Mouse (Mus musculus): ENCODE data around the gene Bysl. TPM values are rescaled to one million over a fixed set of nuclear protein-coding genes. Genes with fewer than 3 reads are reported as not detected.

Gene Bysl
- polyA plus RNA-seq, 1 experiment from 2014 or later: 24.5 TPM

DNA sequence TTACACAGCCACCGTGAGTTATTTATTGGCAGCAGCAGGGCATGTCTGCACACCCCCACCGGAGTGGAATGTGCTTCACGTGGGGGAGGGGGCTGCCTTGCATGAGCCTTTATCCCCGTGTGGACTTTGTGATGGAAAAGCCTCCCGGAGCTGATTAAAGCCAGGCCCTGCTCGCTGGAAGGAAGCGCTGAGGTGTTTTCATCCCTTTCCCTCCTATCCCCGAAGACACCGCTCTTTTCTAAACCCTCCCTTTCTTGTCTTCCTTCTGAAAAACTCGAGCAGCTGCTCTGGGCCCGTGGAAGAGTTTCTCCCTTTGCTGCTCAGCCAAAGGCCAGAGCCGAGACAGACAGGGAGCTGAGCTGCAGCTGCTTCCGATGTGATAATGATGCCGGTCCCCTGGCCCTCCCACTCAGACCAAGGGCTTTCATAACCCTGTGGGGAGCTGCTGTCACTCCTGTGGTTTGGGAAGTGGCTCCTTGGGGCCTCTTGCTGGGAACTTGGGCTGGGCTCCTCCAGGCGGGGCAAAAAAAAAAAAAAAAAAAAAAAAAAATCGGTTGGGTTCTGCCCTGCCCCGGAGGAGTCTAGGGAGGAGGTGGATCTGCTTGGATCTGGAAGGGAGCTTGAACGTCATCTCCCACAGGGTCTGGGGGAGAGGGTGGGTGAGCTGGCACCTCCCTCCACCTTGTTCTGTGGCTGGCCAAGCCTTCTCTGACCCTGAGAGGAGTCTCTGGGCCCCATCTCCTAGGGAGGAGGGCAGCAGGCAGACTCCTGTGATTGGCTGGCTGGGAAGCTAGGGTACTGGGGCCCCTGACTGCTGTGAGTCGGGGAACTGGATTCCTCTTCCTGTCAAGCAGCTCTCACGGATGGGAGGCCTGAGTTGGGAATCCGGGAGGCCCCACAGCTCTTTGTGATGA lies 15.8 kb downstream of the Bysl start:
- H3K36me3 ChIP-seq (ENCODE audit: insufficient read depth, low read length): peaks cover 20% of the 10 kb centered on the region
- WGBS: under 1% methylated on average over 21 of the region's 21 CpGs
- H3K9me3 ChIP-seq (ENCODE audit: low read length): no peaks in the 10 kb centered on the region
- H3K4me3 ChIP-seq (ENCODE audit: low read length): peak overlapping the region; percentile 95
- peak overlapping the region; percentile 97 for H3K27ac ChIP-seq (ENCODE audit: low read length)
- H3K4me1 ChIP-seq (ENCODE audit: insufficient read depth, low read length): peaks cover 53% of the 10 kb centered on the region
- H3K27me3 ChIP-seq (ENCODE audit: insufficient read depth, low read length): no peaks in the 10 kb centered on the region
- H3K9ac ChIP-seq (replicated peaks; ENCODE audit: low read length): peak overlapping the region; percentile 91
- peak overlapping the region; percentile 89 for H3K4me2 ChIP-seq (replicated peaks; ENCODE audit: low read depth, low read length)
- ATAC-seq (ENCODE audit: low FRiP score, low TSS enrichment): peak; percentile 80

- Histone ChIP-seq H3K4me3 (ENCODE audit: low read length) (peak overlapping the region; percentile 95), H3K27ac (ENCODE audit: low read length) (peak overlapping the region; percentile 97), H3K4me1 (ENCODE audit: insufficient read depth, low read length) (peaks cover 51% of the 10 kb centered on the region), H3K27me3 (ENCODE audit: insufficient read depth, low read length) (no peaks in the 10 kb centered on the region), H3K9me3 (ENCODE audit: low read length) (no peaks in the 10 kb centered on the region), H3K36me3 (ENCODE audit: insufficient read depth, low read length) (peaks cover 19% of the 10 kb centered on the region), H3K4me2 (replicated peaks; ENCODE audit: low read depth, low read length) (peak overlapping the region; percentile 89), H3K9ac (replicated peaks; ENCODE audit: low read length) (peak overlapping the region; percentile 91)
- WGBS: 0% methylated on average over 6 of the region's 9 CpGs
- ATAC-seq (ENCODE audit: low FRiP score, low TSS enrichment): no peak
Observed at GRCm38 (mm10) chr17:47594969-47595247, 16.4 kb downstream of the Bysl start.

DNA sequence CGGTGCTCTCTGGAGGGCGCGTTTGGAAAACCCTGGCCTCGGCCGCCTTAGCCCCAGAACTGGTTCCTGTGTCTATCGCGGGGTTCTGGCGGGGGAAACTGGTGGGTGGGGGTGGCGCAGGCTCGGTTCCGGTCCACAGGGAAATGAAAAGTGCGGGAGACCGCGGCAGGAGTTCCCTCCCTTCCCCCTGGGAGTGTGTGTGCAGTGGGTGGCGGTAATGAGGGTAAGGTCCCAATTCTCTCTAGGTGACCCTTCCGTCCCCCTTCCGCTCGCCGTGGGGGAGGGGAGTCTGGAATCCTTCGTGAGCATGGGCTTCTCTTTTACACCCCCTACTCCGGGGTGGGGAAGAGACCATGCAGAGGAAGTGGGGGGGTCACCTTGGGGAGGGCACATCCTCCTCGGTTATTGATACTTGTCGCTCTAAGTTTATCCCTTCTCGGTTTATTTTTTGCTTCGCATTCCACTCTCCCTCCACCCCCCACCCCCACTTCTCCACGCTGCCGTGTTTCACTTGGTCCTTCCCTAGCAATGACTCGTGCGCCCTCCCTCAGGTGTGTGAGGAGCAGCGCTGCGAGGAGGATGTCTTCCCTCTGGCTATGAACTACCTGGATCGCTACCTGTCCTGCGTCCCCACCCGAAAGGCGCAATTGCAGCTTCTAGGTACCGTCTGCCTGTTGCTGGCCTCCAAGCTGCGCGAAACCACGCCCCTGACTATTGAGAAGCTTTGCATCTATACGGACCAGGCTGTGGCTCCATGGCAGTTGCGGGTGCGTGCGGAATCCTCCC lies 16.9 kb downstream of the Bysl start:
- WGBS: under 1% methylated on average over 42 of the region's 43 CpGs
- Histone ChIP-seq H3K9ac (replicated peaks; ENCODE audit: low read length) (peak overlapping the region; percentile 91), H3K36me3 (ENCODE audit: insufficient read depth, low read length) (peaks cover 13% of the 10 kb centered on the region), H3K4me1 (ENCODE audit: insufficient read depth, low read length) (peaks cover 46% of the 10 kb centered on the region), H3K4me3 (ENCODE audit: low read length) (peak overlapping the region; percentile 95), H3K27me3 (ENCODE audit: insufficient read depth, low read length) (no peaks in the 10 kb centered on the region), H3K27ac (ENCODE audit: low read length) (peak overlapping the region; percentile 97), H3K9me3 (ENCODE audit: low read length) (no peaks in the 10 kb centered on the region), H3K4me2 (replicated peaks; ENCODE audit: low read depth, low read length) (peak overlapping the region; percentile 89)
- no peak for ATAC-seq (ENCODE audit: low FRiP score, low TSS enrichment)

DNA sequence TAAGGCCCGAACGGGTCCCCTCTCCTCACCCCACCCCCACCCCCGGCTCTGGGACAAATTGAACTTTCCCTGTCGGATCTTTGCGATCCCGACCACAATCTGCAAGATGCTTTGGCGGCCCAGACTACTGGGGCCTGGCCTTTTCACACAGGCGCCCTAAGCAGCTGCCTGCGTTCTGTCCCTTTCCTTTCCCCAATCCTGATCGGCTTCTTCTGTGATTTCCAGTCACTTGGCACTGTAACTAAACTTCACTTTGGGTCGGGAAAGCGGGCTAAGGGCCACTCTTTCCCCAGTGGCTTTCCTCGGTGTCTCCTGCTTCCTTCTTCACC lies 17.5 kb downstream of the Bysl start:
- ATAC-seq (ENCODE audit: low FRiP score, low TSS enrichment): no peak
- Histone ChIP-seq H3K36me3 (ENCODE audit: insufficient read depth, low read length) (peaks cover 8% of the 10 kb centered on the region), H3K27ac (ENCODE audit: low read length) (peak overlapping the region; percentile 97), H3K4me1 (ENCODE audit: insufficient read depth, low read length) (peaks cover 47% of the 10 kb centered on the region), H3K9ac (replicated peaks; ENCODE audit: low read length) (peak overlapping the region; percentile 91), H3K27me3 (ENCODE audit: insufficient read depth, low read length) (no peaks in the 10 kb centered on the region), H3K4me2 (replicated peaks; ENCODE audit: low read depth, low read length) (peak overlapping the region; percentile 89), H3K4me3 (ENCODE audit: low read length) (peak overlapping the region; percentile 95), H3K9me3 (ENCODE audit: low read length) (no peaks in the 10 kb centered on the region)
- 0% methylated on average over 13 of the region's 13 CpGs for WGBS

GRCm38 (mm10) chr17:47593215-47593853 lies 18.0 kb downstream of the Bysl start:
- H3K9ac ChIP-seq (replicated peaks; ENCODE audit: low read length): peak overlapping the region; percentile 91
- H3K4me2 ChIP-seq (replicated peaks; ENCODE audit: low read depth, low read length): peak overlapping the region; percentile 89
- peaks cover 48% of the 10 kb centered on the region for H3K4me1 ChIP-seq (ENCODE audit: insufficient read depth, low read length)
- no peaks in the 10 kb centered on the region for H3K27me3 ChIP-seq (ENCODE audit: insufficient read depth, low read length)
- peaks cover 5% of the 10 kb centered on the region for H3K36me3 ChIP-seq (ENCODE audit: insufficient read depth, low read length)
- WGBS: under 1% methylated on average over 57 of the region's 63 CpGs
- H3K4me3 ChIP-seq (ENCODE audit: low read length): peak overlapping the region; percentile 95
- ATAC-seq (ENCODE audit: low FRiP score, low TSS enrichment): peak; percentile 86
- peak overlapping the region; percentile 97 for H3K27ac ChIP-seq (ENCODE audit: low read length)
- H3K9me3 ChIP-seq (ENCODE audit: low read length): no peaks in the 10 kb centered on the region

GRCm38 (mm10) chr17:47591073-47591472 lies 20.2 kb downstream of the Bysl start:
- no peaks in the 10 kb centered on the region for H3K27me3 ChIP-seq (ENCODE audit: insufficient read depth, low read length)
- H3K36me3 ChIP-seq (ENCODE audit: insufficient read depth, low read length): no peaks in the 10 kb centered on the region
- H3K4me2 ChIP-seq (replicated peaks; ENCODE audit: low read depth, low read length): no peak overlapping the region
- no peak overlapping the region for H3K27ac ChIP-seq (ENCODE audit: low read length)
- H3K4me1 ChIP-seq (ENCODE audit: insufficient read depth, low read length): peaks cover 25% of the 10 kb centered on the region
- H3K9me3 ChIP-seq (ENCODE audit: low read length): no peaks in the 10 kb centered on the region
- WGBS: 74% methylated on average over 3 of the region's 3 CpGs
- no peak for ATAC-seq (ENCODE audit: low FRiP score, low TSS enrichment)
- H3K9ac ChIP-seq (replicated peaks; ENCODE audit: low read length): no peak overlapping the region
- H3K4me3 ChIP-seq (ENCODE audit: low read length): no peak overlapping the region

- Histone ChIP-seq H3K4me1 (ENCODE audit: insufficient read depth, low read length) (peaks cover 12% of the 10 kb centered on the region; the same call in 1 of the 2 replicates), H3K9ac (replicated peaks; ENCODE audit: low read length) (no peak overlapping the region), H3K4me2 (replicated peaks; ENCODE audit: low read depth, low read length) (no peak overlapping the region), H3K4me3 (ENCODE audit: low read length) (no peak overlapping the region), H3K9me3 (ENCODE audit: low read length) (no peaks in the 10 kb centered on the region), H3K27ac (ENCODE audit: low read length) (no peak overlapping the region), H3K27me3 (ENCODE audit: insufficient read depth, low read length) (no peaks in the 10 kb centered on the region), H3K36me3 (ENCODE audit: insufficient read depth, low read length) (no peaks in the 10 kb centered on the region)
- no peak for ATAC-seq (ENCODE audit: low FRiP score, low TSS enrichment)
- WGBS: 71% methylated on average over 8 of the region's 8 CpGs
Observed at GRCm38 (mm10) chr17:47588517-47588916, 22.8 kb downstream of the Bysl start.

GRCm38 (mm10) chr17:47580962-47581361 lies 30.3 kb downstream of the Bysl start:
- 75% methylated on average over 4 of the region's 4 CpGs for WGBS
- Histone ChIP-seq H3K27ac (ENCODE audit: low read length) (no peak overlapping the region), H3K27me3 (ENCODE audit: insufficient read depth, low read length) (no peaks in the 10 kb centered on the region), H3K9ac (replicated peaks; ENCODE audit: low read length) (no peak overlapping the region), H3K36me3 (ENCODE audit: insufficient read depth, low read length) (no peaks in the 10 kb centered on the region), H3K4me3 (ENCODE audit: low read length) (no peak overlapping the region), H3K9me3 (ENCODE audit: low read length) (no peaks in the 10 kb centered on the region), H3K4me1 (ENCODE audit: insufficient read depth, low read length) (no peaks in the 10 kb centered on the region), H3K4me2 (replicated peaks; ENCODE audit: low read depth, low read length) (no peak overlapping the region)
- no peak for ATAC-seq (ENCODE audit: low FRiP score, low TSS enrichment)

- ATAC-seq (ENCODE audit: low FRiP score, low TSS enrichment): no peak
- Histone ChIP-seq H3K9ac (replicated peaks; ENCODE audit: low read length) (no peak overlapping the region), H3K4me3 (ENCODE audit: low read length) (no peak overlapping the region), H3K4me2 (replicated peaks; ENCODE audit: low read depth, low read length) (no peak overlapping the region), H3K4me1 (ENCODE audit: insufficient read depth, low read length) (no peaks in the 10 kb centered on the region), H3K36me3 (ENCODE audit: insufficient read depth, low read length) (no peaks in the 10 kb centered on the region), H3K27me3 (ENCODE audit: insufficient read depth, low read length) (no peaks in the 10 kb centered on the region), H3K27ac (ENCODE audit: low read length) (no peak overlapping the region), H3K9me3 (ENCODE audit: low read length) (no peaks in the 10 kb centered on the region)
- 74% methylated on average over 6 of the region's 6 CpGs for whole genome bisulfite sequencing
Observed at GRCm38 (mm10) chr17:47578655-47579054, 32.6 kb downstream of the Bysl start.

Measured in kidney, embryonic 16.5 days (tissue).